Mouse (Mus musculus) kidney, adult 2 months (tissue): ENCODE results near the gene Apom. TPM values are rescaled to one million over a fixed set of nuclear protein-coding genes. Genes with fewer than 3 reads are reported as not detected.
A peak's percentile ranks its signal among the peaks of the same experiment; 100 is the strongest.

Experiments
- DNase-seq: peaks from one replicate; pipeline ENCODE4 v3.0.0; 2021
- H3K27ac ChIP-seq: fragments of 200-500 bp; 2 replicates; pipeline ENCODE4 v1.5.1; 2012; ENCODE audit warnings: low read depth, low read length, control low read depth, inconsistent platforms; ENCODE audit not compliant: insufficient read depth
- H3K27me3 ChIP-seq: fragments of 200-500 bp; replicated peaks from 2 replicates; pipeline ENCODE4 v1.6.1; 2012; ENCODE audit warnings: mild to moderate bottlenecking, moderate library complexity, low read length, inconsistent platforms; ENCODE audit not compliant: control insufficient read depth, insufficient read depth
- H3K36me3 ChIP-seq: fragments of 200-500 bp; 2 replicates; pipeline ENCODE4 v1.6.1; 2012; ENCODE audit warnings: mild to moderate bottlenecking, moderate library complexity, low read length, inconsistent platforms; ENCODE audit not compliant: control insufficient read depth, insufficient read depth
- H3K4me1 ChIP-seq: fragments of 200-500 bp; 2 replicates; pipeline ENCODE4 v1.6.1; 2011; ENCODE audit warnings: low read length; ENCODE audit not compliant: control insufficient read depth, insufficient read depth
- H3K4me3 ChIP-seq: fragments of 200-500 bp; 2 replicates; pipeline ENCODE4 v1.5.1; 2011; ENCODE audit warnings: mild to moderate bottlenecking, low read depth, low read length, control low read depth; ENCODE audit not compliant: insufficient read depth
- CTCF ChIP-seq: fragments of 200-500 bp; conservative IDR thresholded peaks from 2 replicates; pipeline ENCODE4 v1.5.1; 2011; ENCODE audit warnings: low read depth, mild to moderate bottlenecking, control low read depth, low read length, moderate library complexity, mixed read lengths; ENCODE audit not compliant: insufficient read depth, insufficient read length
- POLR2A ChIP-seq: fragments of 200-500 bp; IDR thresholded peaks from one replicate; pipeline ENCODE4 v1.6.1; 2011; ENCODE audit warnings: low read depth, low read length, control low read depth
- WGBS: fragments of 180-500 bp; shearing (Covaris S2); methylation state at CpG from one replicate; pipeline ENCODE4 v1.1.7; 2018; 5-methylcytosine and 5-hydroxymethylcytosine counted together
- polyA plus RNA-seq: library from polyadenylated mRNA; depleted of rRNA; stranded (reverse); fragments of >200 nt; gene quantifications from 2 replicates; pipeline ENCODE4 v1.2.3, GENCODE M21; 2012

The Apom gene
- polyA plus RNA-seq, 1 experiment: 157 TPM

DNA sequence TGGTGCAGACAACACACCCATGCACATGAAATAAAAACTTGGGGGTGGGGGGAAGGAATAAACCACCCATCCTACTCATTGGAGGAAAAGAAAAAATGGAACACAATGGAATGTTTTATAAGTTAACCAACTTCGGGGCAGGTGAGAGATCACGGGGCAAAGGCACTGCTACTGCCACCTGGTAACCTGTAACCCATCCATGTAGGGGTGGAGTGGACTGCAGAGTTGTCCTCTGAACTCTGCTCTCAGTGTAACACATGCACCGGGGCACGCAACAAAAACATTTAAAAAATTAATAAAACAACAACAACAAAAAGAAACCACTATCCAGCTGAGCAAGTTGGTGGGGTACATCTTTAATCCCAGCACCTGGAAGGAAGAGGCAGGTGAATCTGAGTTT lies 20.3 kb upstream of the Apom start:
- no peak overlapping the region for H3K4me3 ChIP-seq
- peaks cover 40% of the 10 kb centered on the region for H3K36me3 ChIP-seq
- DNase-seq: peak; percentile 70
- H3K27me3 ChIP-seq: no peaks in the 10 kb centered on the region
- TF ChIP-seq CTCF (no peak), POLR2A (no peak)
- H3K27ac ChIP-seq: peak overlapping the region; percentile 66; the same call in 1 of the 2 replicates
- H3K4me1 ChIP-seq: no peaks in the 10 kb centered on the region; the same call in 1 of the 2 replicates
- WGBS: 55% methylated on average over 4 of the region's 4 CpGs

DNA sequence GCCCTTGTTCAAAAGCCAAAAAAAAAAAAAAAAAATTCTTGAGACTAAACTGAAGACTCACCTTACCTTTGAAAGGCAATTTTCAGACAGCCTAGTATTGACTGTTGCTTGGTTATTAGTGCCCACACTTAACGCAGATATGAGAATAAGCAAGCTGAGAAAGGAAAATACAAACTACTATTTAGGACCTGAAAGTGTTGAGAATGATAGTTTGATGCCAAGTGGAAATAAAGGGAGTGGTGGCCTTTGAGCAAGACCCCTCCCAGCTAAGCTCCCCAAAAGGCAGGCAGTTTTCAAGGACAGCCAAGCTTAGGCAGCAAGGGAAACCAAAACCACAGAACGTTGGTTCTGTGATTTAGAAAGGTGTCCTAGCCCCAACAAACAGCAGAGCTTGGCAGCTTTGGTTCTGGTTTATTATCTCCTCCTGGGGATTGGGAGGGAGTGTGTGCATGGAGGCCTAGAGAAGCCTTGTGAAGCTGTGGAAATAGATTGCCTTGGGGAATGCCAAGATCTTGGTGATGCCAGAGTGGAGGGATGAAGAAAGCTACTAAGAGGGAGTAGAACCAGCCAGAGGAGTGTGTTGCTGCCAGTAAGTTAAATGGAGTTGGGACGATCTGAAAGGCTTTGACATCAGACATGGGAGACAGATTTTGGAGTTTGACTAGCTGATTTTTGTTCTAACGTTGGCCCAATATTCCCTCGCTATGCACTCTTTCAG lies 16.2 kb upstream of the Apom start:
- H3K27me3 ChIP-seq: no peaks in the 10 kb centered on the region
- no peak for DNase-seq
- 59% methylated on average over 5 of the region's 5 CpGs for WGBS
- TF ChIP-seq POLR2A (no peak), CTCF (no peak)
- H3K27ac ChIP-seq: no peak overlapping the region; the same call in 1 of the 2 replicates
- no peak overlapping the region for H3K4me3 ChIP-seq
- peaks cover 24% of the 10 kb centered on the region for H3K36me3 ChIP-seq
- no peaks in the 10 kb centered on the region; the same call in 1 of the 2 replicates for H3K4me1 ChIP-seq

DNA sequence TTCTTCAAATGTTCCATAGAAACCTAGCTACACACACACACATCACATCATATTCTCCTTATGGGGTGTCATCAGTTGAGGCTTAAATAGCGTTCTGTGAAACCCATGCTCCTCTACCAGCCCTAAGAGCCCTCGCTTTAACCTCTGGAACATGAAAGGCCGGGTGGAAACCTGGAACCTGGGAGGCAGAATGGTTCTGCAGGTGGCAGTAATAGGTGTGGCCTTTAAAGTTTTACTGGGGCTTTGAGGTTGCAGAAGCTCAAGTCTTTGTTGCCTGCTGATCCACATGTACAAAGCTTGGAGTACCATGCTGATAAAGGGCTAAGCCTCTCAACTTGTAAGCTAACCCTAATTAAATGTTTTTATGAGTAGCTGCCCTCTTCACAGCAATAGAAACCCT lies 15.5 kb upstream of the Apom start:
- WGBS: 62% methylated on average over 3 of the region's 3 CpGs
- Histone ChIP-seq H3K27me3 (no peaks in the 10 kb centered on the region), H3K27ac (no peak overlapping the region), H3K36me3 (peaks cover 23% of the 10 kb centered on the region), H3K4me1 (no peaks in the 10 kb centered on the region; the same call in 1 of the 2 replicates), H3K4me3 (no peak overlapping the region)
- DNase-seq: no peak
- no peak for TF ChIP-seq POLR2A
- TF ChIP-seq CTCF: no peak

DNA sequence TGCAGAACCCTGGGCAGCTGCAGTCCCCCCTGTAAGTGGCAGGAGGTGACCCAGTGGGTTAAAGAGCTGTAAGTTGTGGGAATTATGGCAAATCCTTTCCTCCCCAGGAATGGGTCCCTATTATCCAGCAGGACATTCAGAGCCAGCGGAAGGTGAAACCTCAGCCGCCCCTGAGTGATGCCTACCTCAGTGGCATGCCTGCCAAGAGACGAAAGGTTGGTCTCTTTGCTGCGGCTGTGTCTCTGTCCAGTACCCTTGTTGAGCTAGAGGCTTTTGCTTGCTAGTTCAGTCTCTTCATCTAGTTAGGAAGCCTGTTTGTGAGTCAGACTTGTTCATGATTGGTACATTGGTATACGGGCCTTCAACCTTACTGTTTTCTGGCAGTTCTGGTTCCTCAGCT lies 14.3 kb upstream of the Apom start:
- 74% methylated on average over 5 of the region's 5 CpGs for WGBS
- Histone ChIP-seq H3K36me3 (peaks cover 26% of the 10 kb centered on the region), H3K27ac (no peak overlapping the region), H3K4me1 (no peaks in the 10 kb centered on the region), H3K27me3 (no peaks in the 10 kb centered on the region), H3K4me3 (no peak overlapping the region)
- DNase-seq: no peak
- TF ChIP-seq POLR2A (no peak), CTCF (no peak)

- WGBS: 91% methylated on average over 6 of the region's 6 CpGs
- H3K27ac ChIP-seq: no peak overlapping the region
- no peaks in the 10 kb centered on the region for H3K27me3 ChIP-seq
- TF ChIP-seq CTCF (no peak), POLR2A (no peak)
- no peaks in the 10 kb centered on the region for H3K4me1 ChIP-seq
- no peak overlapping the region for H3K4me3 ChIP-seq
- H3K36me3 ChIP-seq: peaks cover 19% of the 10 kb centered on the region
- no peak for DNase-seq
These were observed 10.1 kb upstream of the Apom start for GRCm38 (mm10) chr17:35141971-35142370.

DNA sequence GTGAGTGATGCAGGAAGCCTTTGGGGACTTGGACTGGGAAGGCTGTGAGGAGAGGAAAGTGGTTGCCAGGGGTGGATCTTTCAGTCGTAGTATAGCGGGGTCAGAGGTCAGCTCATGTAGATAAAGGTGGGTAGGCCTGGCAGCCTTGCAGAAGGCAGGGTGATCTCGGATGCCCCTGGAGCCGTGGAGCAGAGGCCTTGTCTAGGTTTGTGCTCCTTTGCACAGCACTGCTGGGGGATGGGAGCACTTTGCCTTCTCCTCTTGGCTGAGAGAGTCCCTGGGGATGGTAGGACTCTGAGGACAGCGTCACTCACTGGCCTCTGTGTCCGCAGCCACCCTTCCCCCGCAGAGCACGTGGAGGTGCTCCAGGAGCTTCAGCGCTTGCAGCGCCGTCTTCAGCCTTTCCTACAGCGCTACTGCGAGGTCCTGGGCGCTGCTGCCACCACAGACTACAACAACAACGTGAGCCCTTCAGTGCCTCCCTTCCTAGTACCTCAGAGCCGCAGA lies 8.7 kb upstream of the Apom start:
- Histone ChIP-seq H3K27ac (no peak overlapping the region), H3K4me1 (peaks cover 5% of the 10 kb centered on the region; the same call in 1 of the 2 replicates), H3K4me3 (no peak overlapping the region), H3K36me3 (peaks cover 17% of the 10 kb centered on the region), H3K27me3 (no peaks in the 10 kb centered on the region)
- no peak for DNase-seq
- TF ChIP-seq POLR2A: no peak
- TF ChIP-seq CTCF: no peak
- 72% methylated on average over 16 of the region's 16 CpGs for WGBS

GRCm38 (mm10) chr17:35139269-35139668 lies 7.4 kb upstream of the Apom start:
- Histone ChIP-seq H3K36me3 (peaks cover 15% of the 10 kb centered on the region), H3K27me3 (no peaks in the 10 kb centered on the region), H3K4me3 (no peak overlapping the region), H3K27ac (no peak overlapping the region), H3K4me1 (peaks cover 5% of the 10 kb centered on the region; the same call in 1 of the 2 replicates)
- no peak for TF ChIP-seq CTCF
- TF ChIP-seq POLR2A: no peak
- 92% methylated on average over 3 of the region's 3 CpGs for WGBS
- DNase-seq: no peak
